10 mouse cellular contexts compared by ENCODE assay signal in the genomic region with DNA sequence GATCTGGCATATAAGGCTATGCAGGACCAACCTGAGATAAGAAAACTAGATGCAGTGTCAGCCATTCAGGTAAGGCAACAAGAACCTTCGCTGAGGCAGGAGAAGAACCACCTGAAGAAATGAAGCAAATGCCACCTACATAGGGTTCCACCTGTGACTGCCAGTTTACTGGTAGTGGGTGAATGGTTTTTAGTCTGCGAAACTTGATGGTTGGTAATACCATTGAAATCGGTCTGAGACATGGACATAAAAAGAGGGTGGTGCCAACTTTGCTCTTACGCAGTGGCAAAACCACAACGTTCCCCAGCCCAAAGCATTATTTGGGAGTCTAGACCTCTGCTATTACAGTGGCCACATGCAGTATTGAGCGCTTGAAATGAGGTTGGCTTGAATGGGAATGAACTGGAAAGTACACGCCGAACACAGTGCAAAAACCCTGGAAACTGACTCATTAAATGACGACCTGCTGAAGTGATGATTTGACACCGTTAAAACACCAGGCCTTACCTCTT. TPM values are rescaled to one million over a fixed set of nuclear protein-coding genes. Genes with fewer than 3 reads are reported as not detected.
A peak's percentile ranks its signal among the peaks of the same experiment; 100 is the strongest.
DNase-seq lines count a peak whose midpoint lies in the region; ATAC-seq and TF ChIP-seq lines count a peak whose summit lies in the region.
"Had no signal": no experiment of that assay in that cellular context is flagged by ENCODE, and none has a peak within 500 bp of the region (broad histone marks: within the 10 kb centered on the region; RNA-seq: fewer than 3 reads in every experiment).

No protein-coding gene starts in this region.

- H3K79me2 ChIP-seq in CH12.LX (replicated peaks; ENCODE audit: control insufficient read depth, extremely low read depth, insufficient read depth, poor library complexity, severe bottlenecking): peaks cover 63% of the 10 kb centered on the region

- no peak for TF ChIP-seq CTCF in CH12.LX (conservative IDR thresholded peaks at IDR 0.05 in 1 of 2, IDR thresholded peaks at IDR 0.05 in 1 of 2; ENCODE audit: low read depth in 2 of 2, low read length in 2 of 2)
- TF ChIP-seq CTCF in liver, postnatal 0 days (IDR thresholded peaks at IDR 0.05; ENCODE audit: low read depth): no peak
- no peak for TF ChIP-seq CTCF in lung, adult 2 months (IDR thresholded peaks at IDR 0.05; ENCODE audit: insufficient read depth, low read length)

- no peak for TF ChIP-seq RAD21 in CH12.LX (IDR thresholded peaks at IDR 0.05; ENCODE audit: low read depth, low read length)

- TF ChIP-seq EP300 in CH12.LX (IDR thresholded peaks at IDR 0.05; ENCODE audit: low read length): no peak
- no peak for TF ChIP-seq EP300 in liver, postnatal 0 days (IDR thresholded peaks at IDR 0.05; ENCODE audit: low read depth)

- dilution Hi-C loops in CH12.LX (cut with MboI; ENCODE audit: extremely low pct_ligation_motif_present, extremely low pct_unique_long_range_greater_than_20kb, low sequenced_read_pairs): no loop called here

- no peak overlapping the region for H3K9ac ChIP-seq in heart, embryonic 11.5 days (ENCODE audit: low read depth, low read length)
- H3K9ac ChIP-seq in CH12.LX (ENCODE audit: insufficient read depth, low read depth): peak overlapping the region; percentile 1; the same call in 1 of the 2 replicates
- H3K9ac ChIP-seq in forebrain, embryonic 16.5 days (replicated peaks; ENCODE audit: low read depth, low read length): no peak overlapping the region
- no peak overlapping the region for H3K9ac ChIP-seq in liver, postnatal 0 days (replicated peaks)

- no peaks in the 10 kb centered on the region for H3K9me3 ChIP-seq in heart, embryonic 11.5 days (replicated peaks; ENCODE audit: control insufficient read depth, low read length)
- no peaks in the 10 kb centered on the region for H3K9me3 ChIP-seq in CH12.LX (replicated peaks; ENCODE audit: low read length)
- H3K9me3 ChIP-seq in forebrain, embryonic 16.5 days (ENCODE audit: control insufficient read depth, low read length): no peaks in the 10 kb centered on the region
- H3K9me3 ChIP-seq in liver, postnatal 0 days (ENCODE audit: low read length): no peaks in the 10 kb centered on the region

- no peaks in the 10 kb centered on the region for H3K27me3 ChIP-seq in heart, embryonic 11.5 days (ENCODE audit: control insufficient read depth, insufficient read depth, low read length)
- no peaks in the 10 kb centered on the region for H3K27me3 ChIP-seq in CH12.LX (replicated peaks)
- no peaks in the 10 kb centered on the region for H3K27me3 ChIP-seq in forebrain, embryonic 16.5 days (replicated peaks; ENCODE audit: control insufficient read depth, insufficient read depth, low read length)
- H3K27me3 ChIP-seq in liver, postnatal 0 days (ENCODE audit: insufficient read depth, low read length): no peaks in the 10 kb centered on the region

- no peak for TF ChIP-seq POLR2A in CH12.LX (IDR thresholded peaks at IDR 0.05; ENCODE audit: low read depth, low read length)
- no peak for TF ChIP-seq POLR2A in lung, adult 2 months (IDR thresholded peaks at IDR 0.05; ENCODE audit: borderline replicate concordance, extremely low read depth, low read depth, low read length)

- in situ Hi-C loops in CH12.LX (cut with MboI; ENCODE audit: low pct_ligation_motif_present, low pct_unique_long_range_greater_than_20kb, low sequenced_read_pairs): no loop called here

- peaks cover 4% of the 10 kb centered on the region; the same call in 1 of the 2 replicates for H3K36me3 ChIP-seq in heart, embryonic 11.5 days (ENCODE audit: control insufficient read depth, insufficient read depth, low read length)
- peaks cover 7 to 26% of the 10 kb centered on the region in 2 experiments for H3K36me3 ChIP-seq in CH12.LX (replicated peaks in 1 of 2; ENCODE audit: control insufficient read depth in 1 of 2, insufficient read depth in 1 of 2, low read length in 1 of 2)
- H3K36me3 ChIP-seq in forebrain, embryonic 16.5 days (ENCODE audit: control insufficient read depth, insufficient read depth): no peaks in the 10 kb centered on the region
- 0 out of 2 replicates have a peak, but pooled peaks cover under 1% of the 10 kb centered on the region for H3K36me3 ChIP-seq in liver, postnatal 0 days (replicated peaks; ENCODE audit: insufficient read depth, low read length)

- ATAC-seq in heart, embryonic 11.5 days (replicated peaks; ENCODE audit: insufficient number of reproducible peaks, low FRiP score, low TSS enrichment): no peak
- ATAC-seq in forebrain, embryonic 16.5 days: no peak
- ATAC-seq in liver, postnatal 0 days: no peak

- 94% methylated on average over 10 of the region's 10 CpGs for WGBS in heart, embryonic 11.5 days (ENCODE audit: insufficient replicate concordance)
- WGBS in forebrain, embryonic 16.5 days: 90% methylated on average over 10 of the region's 10 CpGs
- 75% methylated on average over 10 of the region's 10 CpGs for WGBS in liver, postnatal 0 days (ENCODE audit: insufficient replicate concordance)
- 91% methylated on average over 10 of the region's 10 CpGs for WGBS in lung, adult 2 months

- no peak for DNase-seq in heart, postnatal 4 days
- DNase-seq in CH12.LX (ENCODE audit: extremely low read depth): no peak
- DNase-seq in liver, postnatal 0 days: no peak
- no peak for DNase-seq in urinary bladder, postnatal 36 days (ENCODE audit: low spot score in 2 of 2)
- DNase-seq in lung, adult 2 months: no peak
- no peak for DNase-seq in kidney, postnatal 14 days
- DNase-seq: adrenal gland, postnatal 25 days; kidney, postnatal 25 days had no signal

- no peak overlapping the region for H3K27ac ChIP-seq in heart, embryonic 11.5 days (ENCODE audit: low read depth, low read length)
- peak overlapping the region; percentile 79 for H3K27ac ChIP-seq in CH12.LX (ENCODE audit: insufficient read depth, low read depth)
- H3K27ac ChIP-seq in forebrain, embryonic 16.5 days (ENCODE audit: low read length): no peak overlapping the region
- peak overlapping the region; percentile 73; the same call in 1 of the 2 replicates for H3K27ac ChIP-seq in liver, postnatal 0 days (ENCODE audit: low read depth)

- H3K4me2 ChIP-seq in heart, embryonic 11.5 days: peak overlapping the region; percentile 87
- H3K4me2 ChIP-seq in CH12.LX (ENCODE audit: insufficient read depth, low read depth, poor library complexity, severe bottlenecking): peak overlapping the region; percentile 91
- peak overlapping the region; percentile 75 for H3K4me2 ChIP-seq in forebrain, embryonic 16.5 days (ENCODE audit: low read length)
- peak overlapping the region; percentile 79 for H3K4me2 ChIP-seq in liver, postnatal 0 days (ENCODE audit: low read depth, low read length)

- no peak overlapping the region; the same call in 1 of the 2 replicates for H3K4me3 ChIP-seq in heart, embryonic 11.5 days (ENCODE audit: low read depth, low read length)
- peak overlapping the region; percentile 81 to 91 (median 91) for H3K4me3 ChIP-seq in CH12.LX (replicated peaks in 1 of 3; ENCODE audit: low read depth in 2 of 3, low read length in 2 of 3, poor library complexity in 1 of 3)
- H3K4me3 ChIP-seq in forebrain, embryonic 16.5 days (replicated peaks; ENCODE audit: low read length): no peak overlapping the region
- peak overlapping the region; percentile 99 for H3K4me3 ChIP-seq in liver, postnatal 0 days (ENCODE audit: low read depth, low read length)
- no peak overlapping the region for H3K4me3 ChIP-seq in lung, adult 2 months (replicated peaks; ENCODE audit: extremely low read depth, low read depth, low read length)

- H3K4me1 ChIP-seq in heart, embryonic 11.5 days (ENCODE audit: control insufficient read depth, insufficient read depth, low read length): peaks cover 15% of the 10 kb centered on the region
- peaks cover 6 to 50% of the 10 kb centered on the region in 2 experiments; a peak in 2 of 4 replicates for H3K4me1 ChIP-seq in CH12.LX (ENCODE audit: control insufficient read depth in 1 of 2, insufficient read depth in 2 of 2)
- peaks cover 21% of the 10 kb centered on the region for H3K4me1 ChIP-seq in forebrain, embryonic 16.5 days (replicated peaks; ENCODE audit: control insufficient read depth, insufficient read depth, low read length)
- H3K4me1 ChIP-seq in liver, postnatal 0 days (ENCODE audit: insufficient read depth): peaks cover 39% of the 10 kb centered on the region
- H3K4me1 ChIP-seq in lung, adult 2 months (ENCODE audit: control insufficient read depth, insufficient read depth, low read length): peaks cover 6% of the 10 kb centered on the region

TF ChIP-seq in CH12.LX, 34 proteins besides CTCF, POLR2A, EP300 and RAD21:
- TF ChIP-seq ETS1 (conservative IDR thresholded peaks at IDR 0.05; ENCODE audit: low read depth, low read length) (no peak), USF2 (conservative IDR thresholded peaks at IDR 0.05; ENCODE audit: low read depth, low read length) (no peak), ELF1 (IDR thresholded peaks at IDR 0.05; ENCODE audit: low read depth, low read length) (no peak), PAX5 (IDR thresholded peaks at IDR 0.05; ENCODE audit: low read length) (no peak), KAT2A (IDR thresholded peaks at IDR 0.05; ENCODE audit: insufficient replicate concordance, low read length) (no peak), TCF12 (IDR thresholded peaks at IDR 0.05; ENCODE audit: low read depth, low read length) (no peak), JUN (IDR thresholded peaks at IDR 0.05; ENCODE audit: insufficient read depth, low read depth, low read length) (no peak), HCFC1 (IDR thresholded peaks at IDR 0.05; ENCODE audit: low read depth, low read length) (no peak)
TF ChIP-seq in CH12.LX: peak in this region for 0.

RNA-seq across cellular contexts. Expression of a gene that starts 1.7 kb away (rescaled TPM):
- polyA plus RNA-seq in heart, embryonic 11.5 days (2014; fragmentation: Nextera tagmentation; extraction: Ambion mirVana): 26.3 and 31.5 TPM in 2 replicates
- 10 to 100 TPM; 24.1 to 24.6 TPM for total RNA-seq in heart, postnatal 4 days (2021)
- total RNA-seq in CH12.LX (2012; rRNA removed) (32.7 and 38.1 TPM in 2 replicates), CH12.LX (2014; rRNA removed) (42.0 and 45.5 TPM in 2 replicates)
- 34.6 and 36.1 TPM in 2 replicates for polyA plus RNA-seq in CH12.LX (2012; ENCODE audit: insufficient read length, low read depth)
- polyA plus RNA-seq in forebrain, embryonic 16.5 days (2015; fragmentation: Nextera tagmentation; extraction: Ambion mirVana): 32.4 and 38.0 TPM in 2 replicates
- 11.4 and 12.0 TPM in 2 replicates for polyA plus RNA-seq in liver, postnatal 0 days (2015; fragmentation: Nextera tagmentation; extraction: Ambion mirVana)
- polyA plus RNA-seq in lung, adult 2 months (2012; rRNA removed): 2.7 and 4.1 TPM in 2 replicates

RNA-seq across cellular contexts. Expression of a gene that starts 19.4 kb away (rescaled TPM):
- polyA plus RNA-seq in heart, embryonic 11.5 days (2014; fragmentation: Nextera tagmentation; extraction: Ambion mirVana): 9.6 and 12.5 TPM in 2 replicates
- total RNA-seq in heart, postnatal 4 days (2021): 1 to 10 TPM; 8.3 to 9.9 TPM
- total RNA-seq in CH12.LX (2012; rRNA removed) (10.8 and 11.2 TPM in 2 replicates), CH12.LX (2014; rRNA removed) (24.4 and 25.8 TPM in 2 replicates)
- 19.9 and 21.8 TPM in 2 replicates for polyA plus RNA-seq in CH12.LX (2012; ENCODE audit: insufficient read length, low read depth)
- polyA plus RNA-seq in forebrain, embryonic 16.5 days (2015; fragmentation: Nextera tagmentation; extraction: Ambion mirVana): 14.3 and 14.4 TPM in 2 replicates
- polyA plus RNA-seq in liver, postnatal 0 days (2015; fragmentation: Nextera tagmentation; extraction: Ambion mirVana): 7.4 and 7.6 TPM in 2 replicates
- 3.3 and 6.3 TPM in 2 replicates for polyA plus RNA-seq in lung, adult 2 months (2012; rRNA removed)

Comparison
In these comparisons a context has a peak if more than half of its experiments do, and no peak if none do; other contexts are left out.
1. H3K27ac ChIP-seq: peak in CH12.LX (single experiment) and liver, postnatal 0 days (single experiment); none in heart, embryonic 11.5 days (single experiment) and forebrain, embryonic 16.5 days (single experiment).
2. H3K4me3 ChIP-seq: peak in CH12.LX (3 of 3) and liver, postnatal 0 days (single experiment); none in heart, embryonic 11.5 days (single experiment), forebrain, embryonic 16.5 days (single experiment) and lung, adult 2 months (single experiment).
3. Peak in every context shown above with its lines, with median percentiles within 50 percentile points of each other: H3K4me2 ChIP-seq.